Mouse (Mus musculus) forebrain, embryonic 10.5 days (tissue): ENCODE measurements around the gene Mtmr11. TPM values are rescaled to one million over a fixed set of nuclear protein-coding genes. Genes with fewer than 3 reads are reported as not detected.
A peak's percentile ranks its signal among the peaks of the same experiment; 100 is the strongest.

Experiments
- DNase-seq: peaks from one replicate; pipeline ENCODE4 v3.0.0-alpha.2; 2017; ENCODE audit warnings: low spot score; ENCODE audit errors: extremely low spot score
- H3K27ac ChIP-seq: fragments of 300-500 bp; sonication (generic); 2 replicates; pipeline ENCODE4 v1.5.1; 2016; ENCODE audit warnings: mild to moderate bottlenecking
- H3K27me3 ChIP-seq: fragments of 300-500 bp; sonication (generic); 2 replicates; pipeline ENCODE4 v1.6.1; 2016; ENCODE audit warnings: mild to moderate bottlenecking; ENCODE audit not compliant: poor library complexity, severe bottlenecking
- H3K36me3 ChIP-seq: fragments of 300-500 bp; sonication (generic); replicated peaks from 2 replicates; pipeline ENCODE4 v1.6.1; 2016; ENCODE audit warnings: mild to moderate bottlenecking, moderate library complexity
- H3K4me1 ChIP-seq: fragments of 300-500 bp; sonication (generic); 2 replicates; pipeline ENCODE4 v1.6.1; 2016
- H3K4me3 ChIP-seq: fragments of 300-500 bp; sonication (generic); 2 replicates; pipeline ENCODE4 v1.5.1; 2016; ENCODE audit warnings: mild to moderate bottlenecking, moderate library complexity
- H3K9me3 ChIP-seq: fragments of 300-500 bp; sonication (generic); 2 replicates; pipeline ENCODE4 v1.6.1; 2016; ENCODE audit warnings: mild to moderate bottlenecking, moderate library complexity
- WGBS: fragments of 180-500 bp; shearing (Covaris S2); methylation state at CpG from one replicate; pipeline ENCODE4 v1.1.7; 2016; 5-methylcytosine and 5-hydroxymethylcytosine counted together
- polyA plus RNA-seq: library from polyadenylated mRNA; unstranded; fragments of >200 nt; fragmentation: Nextera tagmentation; extraction: Ambion mirVana; gene quantifications from 2 replicates; pipeline ENCODE4 v1.2.1, GENCODE M21; 2016

Gene Mtmr11
- 9.3 TPM in 2 replicates for polyA plus RNA-seq

DNA sequence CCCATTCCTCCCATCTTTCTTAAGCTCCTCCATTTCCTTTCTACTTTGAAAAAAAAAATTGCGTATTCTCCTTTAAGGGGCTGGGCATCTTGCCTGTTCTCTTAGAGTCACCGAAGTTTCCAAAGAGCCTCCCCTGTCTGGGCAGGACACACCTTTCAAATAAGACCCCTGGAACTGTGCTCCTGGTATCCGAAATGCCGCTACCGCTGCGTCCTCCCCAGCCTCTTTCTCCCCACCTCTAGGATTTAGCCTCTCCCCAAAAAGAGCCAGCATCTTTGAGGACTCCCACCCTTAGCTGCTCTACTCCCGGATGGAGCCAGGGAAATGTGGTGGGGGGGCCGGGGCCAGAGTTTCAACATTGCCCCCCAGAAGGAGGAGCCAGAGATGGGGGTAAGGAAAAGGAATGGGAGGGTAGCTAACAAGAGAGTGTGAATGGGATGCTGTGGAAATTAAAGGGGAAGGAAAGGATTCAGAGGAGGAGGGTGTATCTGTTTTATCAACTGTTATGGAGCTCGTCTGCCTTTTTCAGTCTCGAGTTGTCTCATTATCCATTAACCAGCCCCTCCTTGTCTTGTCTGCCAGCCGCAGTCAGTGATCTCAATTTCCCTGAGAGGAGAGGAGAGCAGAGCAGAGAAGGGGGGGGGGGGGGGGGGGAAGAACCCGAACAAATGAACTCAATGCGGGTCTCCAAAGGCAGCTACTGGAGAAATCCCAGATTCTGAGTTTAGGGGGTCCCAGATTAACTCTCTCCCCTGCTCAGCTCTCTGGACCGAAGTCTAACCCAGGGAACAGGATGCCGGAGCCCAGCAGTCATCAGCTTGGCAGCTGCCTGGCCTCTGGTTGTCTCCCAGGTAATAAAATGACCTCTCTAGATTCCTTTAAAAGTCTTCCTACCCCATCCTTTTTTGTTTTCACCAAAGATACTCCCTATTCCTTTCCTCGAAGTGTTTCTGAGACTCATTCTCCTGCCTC is at the start of gene Mtmr11:
TSS of gene Mtmr11 (plus strand) at position 136 of the 972 bp plus-strand sequence.
- Histone ChIP-seq H3K27ac (peak within 1 kb of the TSS; percentile 80), H3K4me3 (peak within 1 kb of the TSS; percentile 55), H3K27me3 (peaks cover 20% of the 10 kb centered on the region; the same call in 1 of the 2 replicates), H3K9me3 (no peaks in the 10 kb centered on the region), H3K4me1 (peaks cover 28% of the 10 kb centered on the region), H3K36me3 (no peaks in the 10 kb centered on the region; the same call in 1 of the 2 replicates)
- DNase-seq: no peak
- 11% methylated on average over 16 of the region's 16 CpGs for WGBS

DNA sequence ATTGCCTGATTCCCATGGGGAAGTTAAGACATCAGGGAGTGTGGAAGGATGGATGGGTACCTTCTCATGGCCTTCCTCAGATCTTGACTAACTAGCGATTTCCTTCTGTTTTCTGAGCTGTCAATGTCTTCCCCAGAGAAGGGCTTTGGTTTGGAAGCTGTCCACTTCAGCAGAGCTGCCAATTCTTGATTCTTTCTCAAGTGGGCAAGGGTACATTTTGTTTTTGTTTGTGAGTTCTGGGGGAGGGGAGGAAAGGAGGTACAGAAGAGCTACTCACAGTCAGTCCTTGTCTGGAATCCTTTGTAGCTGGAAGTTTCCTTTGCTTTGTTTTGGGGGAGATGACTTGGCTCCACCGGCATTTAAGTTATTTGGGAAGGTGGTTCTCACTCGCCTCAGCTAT is 48.6 kb upstream of the Mtmr11 start:
- 66% methylated on average over 3 of the region's 3 CpGs for WGBS
- DNase-seq: no peak
- H3K27ac ChIP-seq: no peak overlapping the region

DNA sequence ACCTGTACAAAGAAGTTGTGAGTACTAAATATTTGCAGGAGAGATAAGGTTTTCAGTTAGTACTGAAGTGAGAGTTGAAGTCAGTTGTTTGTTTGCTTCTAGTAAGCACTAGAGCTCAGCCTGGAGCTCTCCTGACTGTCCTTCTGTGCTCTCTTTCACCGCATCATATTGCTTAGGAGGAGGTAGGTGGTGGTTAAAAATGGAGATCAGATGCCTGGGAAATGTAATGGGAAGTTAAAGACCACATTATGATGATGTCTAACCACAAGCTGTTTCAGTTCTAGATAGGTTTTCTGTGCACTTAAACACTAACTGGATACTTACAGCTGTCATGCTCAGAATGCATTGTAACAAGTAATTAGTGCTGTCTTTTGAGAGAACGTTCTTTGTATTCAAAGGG is 43.7 kb upstream of the Mtmr11 start:
- DNase-seq: no peak
- H3K4me1 ChIP-seq: no peaks in the 10 kb centered on the region
- no peaks in the 10 kb centered on the region for H3K9me3 ChIP-seq
- H3K27ac ChIP-seq: no peak overlapping the region
- 88% methylated on average over 2 of the region's 2 CpGs for WGBS
- no peaks in the 10 kb centered on the region for H3K27me3 ChIP-seq
- no peak overlapping the region for H3K4me3 ChIP-seq
- H3K36me3 ChIP-seq: no peaks in the 10 kb centered on the region

More for the DNA sequence above, 48.6 kb upstream of the Mtmr11 start:
- no peaks in the 10 kb centered on the region for H3K9me3 ChIP-seq
- H3K4me1 ChIP-seq: 0 out of 2 replicates have a peak, but pooled peaks cover 3% of the 10 kb centered on the region
- no peaks in the 10 kb centered on the region for H3K27me3 ChIP-seq
- peaks cover 4% of the 10 kb centered on the region for H3K36me3 ChIP-seq
- H3K4me3 ChIP-seq: no peak overlapping the region

DNA sequence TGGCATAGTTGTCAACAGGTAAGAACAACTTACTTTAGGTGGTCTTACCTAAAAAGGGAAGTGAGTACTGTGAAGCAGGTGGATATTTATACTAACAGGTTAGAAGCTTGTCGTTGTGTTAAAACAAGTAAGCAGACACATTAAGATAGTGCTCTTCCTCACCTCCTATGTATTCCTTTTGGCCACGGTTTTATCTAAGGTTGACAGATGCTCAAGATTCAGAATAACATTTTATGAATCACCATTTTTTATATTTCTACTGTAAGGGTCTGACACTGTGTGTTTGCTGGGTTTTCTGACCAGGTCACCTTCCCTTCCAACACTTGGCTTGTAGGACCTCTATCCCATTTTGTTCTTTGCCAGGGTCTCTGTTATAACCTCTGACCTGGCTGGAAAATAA is 43.1 kb upstream of the Mtmr11 start:
- Histone ChIP-seq H3K4me1 (no peaks in the 10 kb centered on the region), H3K27ac (no peak overlapping the region), H3K36me3 (no peaks in the 10 kb centered on the region), H3K27me3 (no peaks in the 10 kb centered on the region), H3K9me3 (no peaks in the 10 kb centered on the region), H3K4me3 (no peak overlapping the region)
- DNase-seq: no peak
- 94% methylated on average over 2 of the region's 2 CpGs for WGBS

DNA sequence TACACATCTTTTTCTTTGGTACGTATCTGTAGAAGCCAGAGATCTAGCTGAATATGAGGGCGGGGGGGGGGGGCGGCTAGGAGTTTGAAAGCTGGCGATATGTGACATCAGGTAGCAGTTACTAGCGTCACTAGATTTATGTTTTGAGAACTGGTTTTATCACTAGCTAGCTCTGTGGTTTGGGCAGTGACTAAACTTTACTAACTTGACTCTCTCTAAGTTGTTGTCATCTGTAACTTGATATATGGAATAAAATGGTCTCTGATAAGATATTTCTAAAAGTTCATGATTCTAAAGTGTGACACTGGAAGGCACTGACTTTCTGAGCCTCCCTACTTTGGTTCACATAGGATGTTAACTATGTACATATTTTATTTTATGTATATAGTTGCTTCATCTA is 37.6 kb upstream of the Mtmr11 start:
- no peaks in the 10 kb centered on the region for H3K4me1 ChIP-seq
- WGBS: 90% methylated on average over 5 of the region's 5 CpGs
- no peaks in the 10 kb centered on the region for H3K9me3 ChIP-seq
- no peak overlapping the region for H3K4me3 ChIP-seq
- H3K36me3 ChIP-seq: no peaks in the 10 kb centered on the region
- no peak for DNase-seq
- no peaks in the 10 kb centered on the region for H3K27me3 ChIP-seq
- no peak overlapping the region for H3K27ac ChIP-seq

- no peak overlapping the region for H3K27ac ChIP-seq
- no peaks in the 10 kb centered on the region for H3K27me3 ChIP-seq
- no peak for DNase-seq
These were observed 33.7 kb upstream of the Mtmr11 start for GRCm38 (mm10) chr3:96128128-96128527.

GRCm38 (mm10) chr3:96132478-96132877 is 29.3 kb upstream of the Mtmr11 start:
- H3K27me3 ChIP-seq: no peaks in the 10 kb centered on the region
- H3K4me3 ChIP-seq: no peak overlapping the region
- no peaks in the 10 kb centered on the region for H3K9me3 ChIP-seq
- no peak for DNase-seq
- H3K4me1 ChIP-seq: peaks cover 13% of the 10 kb centered on the region
- 87% methylated on average over 3 of the region's 3 CpGs for WGBS
- H3K27ac ChIP-seq: no peak overlapping the region
- H3K36me3 ChIP-seq: peaks cover 11% of the 10 kb centered on the region

More at GRCm38 (mm10) chr3:96128128-96128527, 33.7 kb upstream of the Mtmr11 start:
- Histone ChIP-seq H3K36me3 (0 out of 2 replicates have a peak, but pooled peaks cover 2% of the 10 kb centered on the region), H3K9me3 (no peaks in the 10 kb centered on the region), H3K4me3 (no peak overlapping the region), H3K4me1 (no peaks in the 10 kb centered on the region; the same call in 1 of the 2 replicates)

GRCm38 (mm10) chr3:96133327-96133905 is 28.4 kb upstream of the Mtmr11 start:
- Histone ChIP-seq H3K36me3 (peaks cover 18% of the 10 kb centered on the region), H3K4me3 (no peak overlapping the region), H3K9me3 (no peaks in the 10 kb centered on the region), H3K27ac (no peak overlapping the region), H3K4me1 (peaks cover 13% of the 10 kb centered on the region), H3K27me3 (no peaks in the 10 kb centered on the region)
- DNase-seq: no peak
- 75% methylated on average over 11 of the region's 11 CpGs for WGBS

DNA sequence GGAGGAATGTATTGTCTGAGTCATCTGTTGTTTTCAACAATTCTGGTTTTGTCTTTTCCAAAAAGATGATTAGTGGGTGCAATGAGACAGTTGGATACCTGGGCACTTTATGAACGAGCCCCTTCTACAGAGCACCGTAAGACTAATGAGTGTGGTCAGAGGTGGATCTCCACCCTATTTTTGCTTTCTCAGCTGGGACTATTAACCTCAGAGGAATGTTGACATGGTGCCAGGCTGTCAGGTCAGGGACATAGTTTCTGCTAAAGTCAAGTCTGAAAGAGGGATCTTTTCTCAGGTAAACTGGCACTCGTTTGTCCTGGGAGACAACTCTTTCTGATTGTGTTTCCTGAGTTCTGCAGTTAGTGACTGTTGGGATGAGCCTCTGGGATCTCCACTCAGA is 26.8 kb upstream of the Mtmr11 start:
- H3K4me3 ChIP-seq: no peak overlapping the region
- DNase-seq: no peak
- no peak overlapping the region for H3K27ac ChIP-seq
- peaks cover 13% of the 10 kb centered on the region for H3K4me1 ChIP-seq
- 90% methylated on average over 3 of the region's 3 CpGs for WGBS
- H3K27me3 ChIP-seq: no peaks in the 10 kb centered on the region
- peaks cover 23% of the 10 kb centered on the region for H3K36me3 ChIP-seq
- H3K9me3 ChIP-seq: no peaks in the 10 kb centered on the region

DNA sequence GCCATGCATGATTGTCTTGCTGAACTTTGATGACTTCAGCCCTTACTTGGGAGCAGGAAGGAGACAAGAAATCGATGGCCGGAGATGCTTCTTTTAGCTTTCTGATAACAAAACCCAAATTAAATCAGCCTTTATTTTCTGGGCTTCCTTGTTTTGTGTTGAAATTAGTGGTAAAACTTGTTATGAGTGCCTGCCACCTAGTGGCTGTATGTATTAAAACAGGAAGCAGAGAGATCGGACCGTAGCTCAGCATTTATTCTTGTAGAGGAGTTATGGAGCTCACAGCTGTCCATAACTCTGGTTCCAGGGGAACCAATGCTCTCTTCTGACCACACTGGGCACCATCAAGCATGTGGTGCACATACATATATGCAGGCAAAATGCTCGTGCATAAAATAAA is 13.9 kb upstream of the Mtmr11 start:
- Histone ChIP-seq H3K4me3 (no peak overlapping the region), H3K9me3 (no peaks in the 10 kb centered on the region), H3K4me1 (no peaks in the 10 kb centered on the region), H3K27ac (no peak overlapping the region), H3K36me3 (peaks cover 62% of the 10 kb centered on the region), H3K27me3 (no peaks in the 10 kb centered on the region)
- DNase-seq: no peak
- WGBS: 27% methylated on average over 5 of the region's 5 CpGs

GRCm38 (mm10) chr3:96151836-96152235 is 10.0 kb upstream of the Mtmr11 start:
- Histone ChIP-seq H3K9me3 (no peaks in the 10 kb centered on the region), H3K4me1 (no peaks in the 10 kb centered on the region), H3K36me3 (peaks cover 68% of the 10 kb centered on the region), H3K27ac (no peak overlapping the region), H3K4me3 (no peak overlapping the region), H3K27me3 (no peaks in the 10 kb centered on the region)
- 89% methylated on average over 7 of the region's 7 CpGs for WGBS
- no peak for DNase-seq

DNA sequence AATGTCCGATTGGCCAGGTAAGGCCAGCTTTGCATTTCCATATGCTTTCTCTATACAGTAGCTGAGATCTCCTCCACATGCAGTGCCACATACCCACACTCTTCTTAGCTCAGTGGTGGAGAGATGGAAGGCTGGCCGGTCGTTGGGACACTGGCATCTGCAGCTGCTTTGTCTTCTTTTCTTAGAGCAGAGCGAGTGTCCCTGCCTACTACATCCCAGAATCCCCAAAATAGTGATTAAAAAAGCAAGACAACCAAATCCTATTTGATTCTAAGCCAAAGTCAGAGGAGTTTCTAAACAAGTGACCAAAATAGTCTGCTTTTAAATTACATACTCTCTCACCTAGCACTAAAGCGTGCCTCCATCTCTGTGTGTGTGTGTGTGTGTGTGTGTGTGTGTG is 9.2 kb upstream of the Mtmr11 start:
- Histone ChIP-seq H3K27me3 (no peaks in the 10 kb centered on the region), H3K36me3 (peaks cover 65% of the 10 kb centered on the region), H3K27ac (no peak overlapping the region), H3K4me3 (no peak overlapping the region), H3K9me3 (no peaks in the 10 kb centered on the region), H3K4me1 (no peaks in the 10 kb centered on the region)
- 92% methylated on average over 5 of the region's 5 CpGs for WGBS
- DNase-seq: no peak

GRCm38 (mm10) chr3:96155501-96155900 is 6.3 kb upstream of the Mtmr11 start:
- Histone ChIP-seq H3K27ac (no peak overlapping the region), H3K9me3 (no peaks in the 10 kb centered on the region), H3K36me3 (peaks cover 57% of the 10 kb centered on the region), H3K27me3 (no peaks in the 10 kb centered on the region), H3K4me1 (peaks cover 7% of the 10 kb centered on the region), H3K4me3 (no peak overlapping the region)
- DNase-seq: no peak
- WGBS: 90% methylated on average over 8 of the region's 8 CpGs
